Mouse (Mus musculus) MEL (cell line): ENCODE measurements around the gene Vac14.

ENCODE experiments used
- CHD2 ChIP-seq: IDR thresholded peaks from 2 replicates; pipeline ENCODE4 v1.6.1; 2011; ENCODE audit warnings: low read length, improper control_type of control experiment
- CTCF ChIP-seq, 3 experiments: IDR thresholded peaks in 2 of 3; conservative IDR thresholded peaks in 1 of 3; 2 replicates each; pipeline ENCODE4 v1.5.1; 2011 to 2012; ENCODE audit warnings: low read length in 3 of 3, low read depth in 2 of 3, mild to moderate bottlenecking in 2 of 3, improper control_type of control experiment in 1 of 3, inconsistent platforms in 1 of 3, mixed read lengths in 1 of 3, moderate library complexity in 1 of 3; ENCODE audit not compliant: control insufficient read depth in 1 of 3, insufficient read depth in 1 of 3, poor library complexity in 1 of 3, severe bottlenecking in 1 of 3
- EP300 ChIP-seq, 2 experiments: IDR thresholded peaks; 2 replicates each; pipeline ENCODE4 v1.6.1; 2011; ENCODE audit warnings: improper control_type of control experiment in 2 of 2, low read length in 2 of 2, low read depth in 1 of 2, mild to moderate bottlenecking in 1 of 2
- MAFK ChIP-seq: IDR thresholded peaks from 2 replicates; pipeline ENCODE4 v1.6.1; 2011; ENCODE audit warnings: low read depth, mild to moderate bottlenecking, low read length, improper control_type of control experiment, borderline replicate concordance
- MAZ ChIP-seq: IDR thresholded peaks from 2 replicates; pipeline ENCODE4 v1.6.1; 2012; ENCODE audit warnings: low read depth, mild to moderate bottlenecking, inconsistent platforms, low read length, improper control_type of control experiment
- POLR2A ChIP-seq, 2 experiments: IDR thresholded peaks; 2 replicates each; pipeline ENCODE4 v1.6.1; 2011 to 2012; ENCODE audit warnings: low read length in 2 of 2, mild to moderate bottlenecking in 2 of 2, control low read depth in 1 of 2, improper control_type of control experiment in 1 of 2, low read depth in 1 of 2, moderate library complexity in 1 of 2; ENCODE audit not compliant: control insufficient read depth in 1 of 2, insufficient read depth in 1 of 2, poor library complexity in 1 of 2
- TAL1 ChIP-seq: IDR thresholded peaks from 2 replicates; pipeline ENCODE4 v1.6.1; 2012; ENCODE audit warnings: mild to moderate bottlenecking, inconsistent platforms, low read length, moderate library complexity, mixed read lengths

GRCm38 (mm10) chr8:110751490-110751889 lies 133.1 kb downstream of the Vac14 start:
- TF ChIP-seq POLR2A (IDR thresholded peaks at IDR 0.05; ENCODE audit: control insufficient read depth in 1 of 2, insufficient read depth in 1 of 2, low read depth in 1 of 2, low read length in 2 of 2, poor library complexity in 1 of 2) (no peak), CTCF (IDR thresholded peaks at IDR 0.05 in 2 of 3, conservative IDR thresholded peaks at IDR 0.05 in 1 of 3; ENCODE audit: control insufficient read depth in 1 of 3, insufficient read depth in 1 of 3, low read depth in 2 of 3, low read length in 3 of 3, poor library complexity in 1 of 3, severe bottlenecking in 1 of 3) (no peak), CHD2 (no peak), EP300 (IDR thresholded peaks at IDR 0.05; ENCODE audit: low read depth in 1 of 2, low read length in 2 of 2) (no peak), MAFK (no peak), TAL1 (no peak), MAZ (no peak)
